Mouse (Mus musculus) heart, postnatal 25 days (tissue): ENCODE results near the gene Rpl39l. TPM values are rescaled to one million over a fixed set of nuclear protein-coding genes. Genes with fewer than 3 reads are reported as not detected.
A peak's percentile ranks its signal among the peaks of the same experiment; 100 is the strongest.
"Not testable (repeated sequence)": the region's sequence is repeated elsewhere in the genome, so short reads cannot be mapped to it uniquely, and the experiment has no call there.

Experiments used
- DNase-seq: peaks from one replicate; pipeline ENCODE4 v3.0.0; 2022; ENCODE audit warnings: low spot score
- intact Hi-C: fragments of 180-260 bp; cut with DNase I; formaldehyde crosslinking; loops from one replicate; pipeline ENCODE4 v1.15.1; 2025
- total RNA-seq, 2 experiments: library from RNA; stranded (reverse); gene quantifications; 2 replicates each; pipeline ENCODE4 v1.2.3; 2021

Rpl39l gene
- not detected for total RNA-seq

DNA sequence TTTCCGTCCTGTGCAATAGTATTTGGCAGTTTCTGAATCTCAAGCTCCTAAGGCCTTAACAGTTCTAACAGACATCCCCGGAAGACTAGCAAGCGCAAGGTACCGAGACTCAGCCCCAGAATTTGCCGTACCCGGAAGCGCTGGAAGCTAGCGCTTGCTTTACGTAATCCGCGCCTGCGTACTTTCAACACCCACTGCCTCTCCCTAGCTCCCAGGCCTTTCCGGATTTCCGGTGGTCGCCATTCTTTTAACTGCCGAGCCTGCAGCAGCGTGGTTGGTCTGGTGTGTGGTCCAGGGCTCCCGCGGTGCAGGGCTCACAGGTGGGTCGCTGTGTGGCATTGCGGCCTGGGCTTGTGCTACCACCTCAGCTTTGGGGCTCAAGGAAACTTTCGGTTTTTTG lies at the start of gene Rpl39l:
Rpl39l (plus strand) TSS at position 222 of the 400 bp plus-strand sequence.
- no peak for DNase-seq
- intact Hi-C loops, result no loop called here

DNA sequence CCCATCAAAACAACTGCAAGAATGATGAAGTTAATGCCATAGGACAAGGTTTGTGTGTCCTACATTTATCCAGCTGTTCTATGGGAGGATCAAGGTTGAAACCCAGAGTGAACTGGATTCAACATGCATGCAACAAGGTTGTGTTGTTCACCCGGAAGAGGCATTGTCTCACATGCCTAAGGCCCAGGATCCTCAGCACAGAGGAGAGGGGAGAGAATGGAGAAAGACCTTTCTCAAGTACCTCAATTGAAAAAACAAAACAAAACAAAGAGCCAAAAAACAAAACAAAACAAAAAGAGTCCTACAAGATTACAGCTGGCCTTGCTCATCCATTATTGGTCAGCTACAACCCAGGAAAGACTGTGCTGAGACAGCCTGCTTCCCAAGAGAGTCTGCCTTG lies 42.4 kb upstream of the Rpl39l start:
- DNase-seq, result no peak
- intact Hi-C loops, result no loop called here

DNA sequence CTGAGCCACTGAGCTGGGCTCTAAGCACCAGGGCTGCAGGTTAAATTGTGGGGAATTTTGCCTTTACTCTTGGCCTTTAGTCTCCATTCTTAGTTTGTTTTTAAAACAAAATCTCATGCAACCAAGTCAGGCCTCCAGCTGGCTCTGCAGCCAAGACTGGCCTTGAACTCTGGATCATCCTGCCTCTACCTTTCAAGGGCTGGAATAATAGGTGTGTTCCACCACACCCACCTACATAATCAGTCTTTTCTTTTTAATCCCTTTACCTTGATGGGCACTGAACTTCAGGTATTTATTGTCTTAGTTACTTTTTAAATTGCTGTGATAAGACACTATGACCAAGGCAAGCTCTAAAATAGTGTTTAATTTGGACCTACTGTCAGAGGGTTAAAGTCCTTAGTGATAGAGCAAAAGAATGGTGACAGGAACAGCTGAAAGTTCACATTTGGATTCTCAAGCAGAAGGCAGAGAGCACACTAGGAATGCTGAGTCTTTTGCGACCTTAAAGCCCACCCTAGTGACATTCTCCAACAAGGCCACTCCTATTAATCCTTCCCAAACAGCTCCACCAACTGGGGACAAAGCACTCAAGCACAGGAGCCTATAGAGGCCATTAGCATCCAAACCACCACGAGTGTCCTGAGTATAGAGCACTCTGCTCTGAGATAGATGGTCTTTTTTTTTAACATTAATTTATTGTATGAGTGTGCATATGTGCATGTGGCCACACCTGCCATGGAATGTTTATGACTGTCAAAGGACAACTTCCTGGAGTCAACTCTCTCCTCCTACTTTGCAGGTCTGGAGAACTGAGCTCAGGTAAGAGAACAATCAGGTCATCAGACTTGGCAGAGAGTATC lies 40.7 kb upstream of the Rpl39l start:
- intact Hi-C loops, result no loop called here
- no peak for DNase-seq

DNA sequence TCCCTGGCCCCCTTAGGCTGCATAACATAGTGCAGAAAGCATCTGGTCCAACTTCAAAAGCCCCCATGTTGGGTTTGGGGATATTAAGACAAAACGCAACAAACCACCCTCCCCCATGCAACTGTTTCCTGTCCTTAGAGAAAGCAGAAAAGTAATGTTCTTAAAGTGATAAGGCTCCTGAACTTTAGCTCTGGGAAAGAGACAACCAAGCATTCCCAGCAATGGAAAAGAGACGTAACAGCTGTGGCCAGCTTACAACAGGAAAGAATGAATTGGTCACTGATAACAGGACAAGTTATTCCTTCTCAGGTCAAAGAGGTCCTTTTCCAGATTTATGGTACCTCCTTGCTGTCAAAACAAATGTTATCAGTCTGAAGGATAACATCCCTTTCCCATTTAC lies 26.9 kb upstream of the Rpl39l start:
- DNase-seq, result no peak
- intact Hi-C loops, result no loop called here

DNA sequence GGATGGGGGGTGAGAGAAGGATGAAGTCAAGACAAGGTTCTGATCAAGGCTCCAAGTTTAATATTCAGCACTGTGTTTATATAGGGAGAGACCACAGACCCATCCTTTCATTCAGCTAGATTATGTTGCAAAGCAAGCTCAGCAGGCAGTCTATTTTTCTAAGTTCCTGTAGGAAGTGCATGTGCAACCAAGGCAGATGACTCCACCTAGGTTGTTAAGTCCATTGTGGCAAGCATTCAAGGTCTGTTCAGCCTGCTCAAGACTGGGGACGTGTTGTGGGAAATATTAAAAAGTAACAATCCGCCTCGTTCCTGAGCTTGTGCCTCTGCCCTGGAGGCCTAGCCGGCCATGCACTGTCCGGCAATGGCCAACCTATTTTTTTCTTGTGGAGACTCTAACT lies 22.6 kb upstream of the Rpl39l start:
- intact Hi-C loops, result no loop called here
- no peak for DNase-seq

DNA sequence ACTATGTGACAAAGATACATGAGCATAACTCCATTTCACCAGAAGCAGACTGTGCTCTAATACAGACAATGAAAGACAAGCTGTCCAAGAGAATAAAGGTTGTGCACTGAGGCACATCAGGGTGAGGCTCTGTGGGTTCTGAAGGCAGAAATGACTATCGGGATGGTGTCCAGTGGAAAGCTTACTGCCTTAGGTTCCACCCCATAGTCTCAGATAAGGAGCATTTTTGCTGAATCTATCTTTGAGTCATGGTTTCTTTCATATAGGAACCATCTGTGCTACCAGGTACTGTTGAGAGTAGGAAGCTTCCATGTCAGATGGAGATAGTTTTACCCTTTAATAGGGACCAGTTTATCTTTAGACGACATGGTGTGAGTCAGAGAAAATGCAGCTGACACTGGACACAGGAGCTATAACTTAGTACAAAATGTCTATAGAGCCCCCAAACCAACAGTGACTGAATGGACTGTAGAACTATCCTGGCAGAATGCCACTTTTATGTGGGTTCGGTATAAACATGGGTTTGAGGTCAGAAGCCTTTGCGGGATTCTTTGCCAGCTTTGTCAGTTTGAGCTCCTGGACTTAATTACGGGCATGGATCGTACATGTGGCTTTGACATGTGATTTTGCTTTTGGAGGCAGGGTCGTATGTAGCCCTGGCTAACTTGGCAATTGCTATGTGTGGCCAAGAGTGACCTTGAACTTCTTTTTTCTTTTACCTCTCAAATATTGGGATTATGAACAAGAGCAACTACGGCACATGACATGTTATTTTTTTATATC lies 712 bp upstream of the Rpl39l start:
- no peak for DNase-seq
- intact Hi-C loops, result no loop called here

DNA sequence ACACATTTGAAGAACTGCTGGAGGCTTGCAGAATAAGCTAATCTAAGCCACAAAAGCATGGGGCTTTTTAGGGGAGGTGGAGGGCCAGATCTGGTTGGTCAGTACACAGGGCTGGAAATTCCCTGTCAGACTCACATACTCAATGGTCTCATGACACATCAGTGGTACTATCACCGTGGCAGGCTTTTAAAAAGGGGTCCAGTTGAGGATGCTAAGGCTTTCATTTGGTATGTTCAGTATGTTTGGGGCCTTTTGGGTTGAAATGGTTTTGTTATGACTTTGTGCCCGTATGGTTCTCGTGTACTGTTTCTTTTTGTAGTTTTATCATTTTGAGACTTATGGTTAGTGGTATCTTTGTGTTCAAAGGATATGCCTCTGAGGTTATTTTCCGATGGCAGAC lies 1.2 kb downstream of the Rpl39l start:
- intact Hi-C loops, result no loop called here

DNA sequence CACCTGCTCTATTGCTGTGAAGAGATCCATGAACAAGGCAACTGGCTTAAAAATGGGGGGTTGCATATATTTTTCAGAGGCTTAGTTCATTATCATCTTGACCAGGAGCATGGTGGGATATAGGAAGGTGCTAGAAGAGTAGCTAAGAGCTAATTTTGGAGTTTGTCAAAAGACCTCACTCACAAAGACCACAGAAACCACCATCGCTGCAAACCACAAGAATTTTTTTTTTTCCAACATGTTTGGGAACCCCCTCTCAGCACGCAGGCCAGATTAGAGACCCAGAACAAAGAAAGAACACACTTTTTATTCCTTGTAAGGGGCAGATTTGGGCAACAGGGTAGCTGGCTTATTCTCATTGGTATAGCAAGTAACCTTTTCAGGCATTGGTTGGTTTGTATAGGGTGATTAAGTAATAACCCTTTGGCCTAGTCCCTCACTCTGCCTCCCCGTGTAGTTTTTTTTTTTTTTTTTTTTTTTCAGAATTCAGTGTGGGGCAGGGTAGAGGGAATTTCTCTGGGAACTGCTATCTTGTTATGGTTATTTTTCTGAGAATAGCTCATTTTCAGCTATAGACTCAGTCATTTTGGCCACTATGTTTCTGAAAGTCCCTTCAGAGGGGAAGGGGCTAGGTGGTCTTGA lies 2.3 kb downstream of the Rpl39l start:
- intact Hi-C loops, result no loop called here
- no peak for DNase-seq

More for the DNA sequence above, 1.2 kb downstream of the Rpl39l start:
- DNase-seq, result no peak

DNA sequence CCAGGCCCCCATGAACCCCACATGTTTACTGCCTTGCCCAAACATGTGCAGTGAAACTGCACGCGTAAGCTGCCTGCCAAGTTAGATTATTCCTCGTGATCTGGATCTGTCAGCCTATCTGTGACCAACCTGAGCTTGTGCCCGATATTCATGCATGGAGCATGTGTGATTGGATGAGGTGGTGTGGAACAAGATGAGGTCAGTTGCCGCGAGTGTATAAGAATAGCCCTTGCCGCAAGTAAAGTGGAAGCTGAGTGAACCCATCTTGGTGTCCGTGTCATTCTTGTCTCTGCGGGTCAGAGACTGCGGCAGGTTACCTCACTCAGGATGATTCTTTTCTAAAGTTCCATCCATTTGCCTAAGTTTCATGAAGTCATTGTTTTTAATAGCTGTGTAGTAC lies 17.4 kb downstream of the Rpl39l start:
- intact Hi-C loops, DNase-seq: not testable (repeated sequence)

DNA sequence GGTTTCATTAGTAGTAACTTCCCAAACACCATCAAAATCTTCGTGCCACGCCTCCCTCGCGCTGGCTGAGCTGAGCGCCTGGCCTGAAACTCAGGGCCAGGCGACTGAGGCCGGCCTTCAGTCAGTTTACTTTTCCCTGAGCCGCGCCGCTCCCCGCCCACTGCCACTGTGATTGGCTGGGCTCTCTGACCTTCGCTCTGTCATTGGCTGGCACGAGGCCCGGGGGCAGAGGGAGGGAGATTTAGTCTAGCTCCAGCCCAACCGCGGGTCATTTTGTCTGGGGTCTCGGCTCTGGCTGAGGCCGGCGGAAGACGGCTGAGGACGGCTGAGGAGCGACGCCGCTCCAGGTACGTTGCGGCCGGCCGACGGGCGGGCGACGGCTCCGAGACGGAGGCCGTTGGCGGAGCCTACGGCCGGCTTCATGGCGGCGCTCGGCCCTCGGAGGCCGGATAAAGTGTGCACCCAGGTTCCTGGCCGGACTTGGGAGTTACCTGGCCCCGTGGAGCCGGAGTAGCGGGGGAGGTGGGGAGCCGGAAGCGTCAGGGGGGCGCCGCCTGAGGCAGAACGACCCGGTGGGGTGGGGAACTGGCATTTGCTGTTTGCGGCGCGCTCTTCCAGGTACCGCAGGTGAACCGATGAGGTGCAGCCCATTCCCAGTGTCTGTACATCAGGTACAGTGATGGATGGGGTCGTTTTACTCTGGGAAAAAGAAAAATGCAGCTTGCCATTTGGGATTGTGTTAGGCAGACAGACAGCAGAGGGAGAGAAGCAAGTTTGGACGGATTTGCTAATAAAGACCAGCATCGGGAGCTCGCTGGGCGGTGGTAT lies 22.9 kb downstream of the Rpl39l start, which contains the start of gene Atf7ip2:
Atf7ip2 (plus strand) TSS at position 34 of the 828 bp plus-strand sequence.
- peak; percentile 81 for DNase-seq
- intact Hi-C loops, result no loop called here

DNA sequence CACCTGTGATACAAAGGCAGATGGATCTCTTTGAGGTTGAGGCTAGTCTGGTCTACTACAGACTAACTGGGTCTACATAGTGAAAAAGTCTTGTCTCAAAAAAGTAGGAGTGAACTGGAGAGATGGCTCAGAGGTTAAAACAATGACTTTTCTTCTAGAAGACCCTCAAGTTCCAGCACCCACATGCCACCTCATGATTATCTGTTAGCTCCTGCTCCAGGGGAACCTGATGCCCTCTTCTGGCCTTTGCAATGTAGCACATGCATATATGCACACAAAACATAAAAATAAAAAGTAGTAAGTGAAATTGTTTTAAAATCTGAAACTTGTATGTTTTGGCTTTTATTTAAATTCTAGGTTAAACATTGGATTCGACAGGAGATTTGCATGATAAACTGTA lies 38.8 kb downstream of the Rpl39l start:
- intact Hi-C loops, result no loop called here
- no peak for DNase-seq

DNA sequence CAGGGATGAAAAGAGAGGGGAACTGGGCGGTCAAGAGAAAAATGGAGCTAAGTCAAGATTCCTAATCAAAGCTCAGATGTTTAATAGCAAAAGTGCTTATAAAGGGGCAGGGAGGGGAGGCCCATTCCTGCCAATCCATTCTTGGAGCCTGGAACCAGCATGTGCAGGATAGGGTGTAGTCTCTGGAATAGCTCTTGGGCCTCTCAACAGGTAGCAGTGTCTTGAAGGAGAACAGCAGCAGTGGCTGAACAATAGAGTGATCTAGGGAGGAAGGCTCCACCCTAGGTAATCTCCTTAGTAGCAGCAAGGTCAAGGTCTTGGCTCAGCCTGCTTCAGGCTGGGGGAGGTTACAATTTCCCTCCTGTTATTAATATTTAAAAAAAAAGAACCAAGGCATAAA lies 46.3 kb downstream of the Rpl39l start:
- DNase-seq, intact Hi-C loops: not testable (repeated sequence)

DNA sequence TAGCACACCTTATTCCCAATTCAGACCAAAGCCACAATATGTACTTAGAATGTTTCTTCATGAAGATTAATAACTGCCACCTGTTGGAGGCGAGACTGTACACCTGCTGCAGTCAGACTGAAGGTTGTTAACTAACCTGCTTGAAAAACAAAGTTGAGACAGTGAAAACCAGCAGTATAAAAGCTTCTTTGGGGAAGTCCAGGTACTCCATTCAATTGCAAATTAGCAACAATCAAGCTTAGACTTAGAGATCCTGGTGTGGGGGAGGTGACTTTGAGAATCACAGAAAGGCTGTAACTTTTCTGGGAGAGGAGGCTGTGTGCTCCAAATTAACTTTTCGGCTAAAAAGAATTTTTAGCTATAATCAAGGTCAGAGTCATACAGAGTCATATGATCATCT lies 47.0 kb downstream of the Rpl39l start:
- DNase-seq, intact Hi-C loops: not testable (repeated sequence)

Other genes with a start within 250 kb of the Rpl39l start
- under 1 TPM; 0.05 to 0.08 TPM for gene Grin2a, start 174.7 kb upstream of the Rpl39l start, total RNA-seq
- not detected for gene Atf7ip2, start 22.5 kb downstream of the Rpl39l start, total RNA-seq
- 10 to 100 TPM; 38.4 to 44.1 TPM for gene Emp2, start 143.7 kb downstream of the Rpl39l start, total RNA-seq
- gene Tekt5, start 225.3 kb downstream of the Rpl39l start, total RNA-seq, result not detected
- gene Nubp1, start 241.7 kb downstream of the Rpl39l start, total RNA-seq, result 10 to 100 TPM in 1 of 2 experiments, 1 to 10 TPM in 1; 9.4 to 10.5 TPM